Mouse (Mus musculus) retina, postnatal 1 day (tissue): ENCODE results near the gene Gm11020.

Experiments used
- DNase-seq: peaks from one replicate; pipeline ENCODE4 v3.0.0-alpha.2; 2012

The Gm11020 gene

DNA sequence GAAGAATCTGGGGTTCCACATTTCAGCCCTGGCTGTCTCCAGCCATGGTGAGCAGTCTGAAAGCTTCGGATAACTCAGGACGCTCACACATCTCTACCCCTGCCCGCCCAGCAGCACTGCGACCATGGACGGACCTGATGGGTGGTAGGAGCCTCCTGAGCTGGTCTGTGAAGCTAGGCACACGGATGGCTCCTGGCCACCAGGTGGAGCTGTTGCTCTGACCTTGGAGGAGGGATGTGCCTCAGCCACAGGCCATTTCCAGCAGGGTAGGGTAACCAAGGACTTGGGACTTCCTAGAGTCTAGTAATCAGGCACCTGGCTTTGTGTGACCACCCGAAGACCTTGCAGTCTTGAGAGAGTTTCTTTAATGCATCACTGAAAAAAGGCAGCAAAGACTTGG lies 22.6 kb downstream of the Gm11020 start:
- peak; percentile 90 for DNase-seq

- DNase-seq = no peak
These were observed 23.3 kb downstream of the Gm11020 start for GRCm38 (mm10) chr8:104344622-104345021.

- DNase-seq = no peak
These were observed 25.3 kb downstream of the Gm11020 start for GRCm38 (mm10) chr8:104346706-104347105.

- DNase-seq = no peak
These were observed 27.6 kb downstream of the Gm11020 start for GRCm38 (mm10) chr8:104348971-104349370.

GRCm38 (mm10) chr8:104350047-104350446 lies 28.7 kb downstream of the Gm11020 start:
- DNase-seq = no peak

DNA sequence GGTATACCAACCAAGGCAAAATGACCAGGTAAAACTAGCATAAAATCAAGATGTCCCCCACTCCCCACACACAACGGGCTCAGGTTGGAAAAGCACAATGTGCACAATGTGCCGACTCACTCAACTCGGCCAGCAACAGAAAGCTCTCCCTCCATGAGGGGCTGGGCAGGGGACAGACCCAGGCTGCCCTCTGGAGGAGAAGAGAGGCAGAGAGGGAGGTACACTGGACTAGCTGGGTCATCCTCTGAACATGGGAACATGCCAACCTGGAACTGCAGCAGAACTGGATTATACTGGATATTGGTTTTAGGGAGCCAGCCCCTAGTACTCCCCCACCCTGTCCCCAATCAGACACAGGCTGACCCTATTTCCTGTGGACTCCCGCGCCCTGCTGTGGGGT lies 31.8 kb downstream of the Gm11020 start:
- no peak for DNase-seq

DNA sequence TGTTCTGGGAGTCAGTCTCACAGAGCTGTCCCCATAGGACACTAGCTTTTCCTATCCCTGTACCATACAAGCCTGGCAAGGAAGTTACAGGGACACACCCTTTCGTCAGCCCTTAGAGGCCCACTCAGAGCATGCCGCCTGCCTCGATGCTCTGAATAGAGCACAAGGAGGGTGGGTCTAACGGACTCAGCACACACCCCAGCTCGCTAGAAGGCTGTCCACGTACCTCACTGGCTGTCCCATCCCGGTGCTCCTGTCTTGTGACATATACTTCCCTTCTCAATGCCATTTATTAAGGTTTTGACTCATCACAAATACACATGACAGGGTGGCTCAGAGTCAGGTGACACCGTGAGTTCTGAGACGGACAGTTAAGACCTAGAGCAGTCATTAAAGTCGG lies 33.1 kb downstream of the Gm11020 start:
- no peak for DNase-seq

DNA sequence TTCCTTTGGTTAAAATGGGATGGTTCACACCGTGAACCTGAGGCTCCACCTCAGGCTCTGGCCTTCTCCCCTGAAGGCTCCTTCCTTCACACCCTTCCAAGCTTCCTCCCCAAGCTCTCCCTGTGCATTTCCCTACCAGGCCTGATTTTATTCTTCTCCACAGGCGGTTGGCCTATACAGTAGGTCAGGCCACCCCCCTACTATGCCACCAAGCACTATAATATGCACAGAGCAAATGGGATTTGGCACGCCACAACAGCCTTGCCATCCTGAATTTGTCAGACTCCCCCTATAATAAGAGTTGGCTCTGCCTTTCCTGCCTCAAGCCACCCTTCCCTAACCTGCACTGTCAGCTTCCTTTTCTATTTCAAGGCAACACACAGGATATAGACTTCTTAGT lies 37.3 kb downstream of the Gm11020 start:
- peak; percentile 72 for DNase-seq

DNA sequence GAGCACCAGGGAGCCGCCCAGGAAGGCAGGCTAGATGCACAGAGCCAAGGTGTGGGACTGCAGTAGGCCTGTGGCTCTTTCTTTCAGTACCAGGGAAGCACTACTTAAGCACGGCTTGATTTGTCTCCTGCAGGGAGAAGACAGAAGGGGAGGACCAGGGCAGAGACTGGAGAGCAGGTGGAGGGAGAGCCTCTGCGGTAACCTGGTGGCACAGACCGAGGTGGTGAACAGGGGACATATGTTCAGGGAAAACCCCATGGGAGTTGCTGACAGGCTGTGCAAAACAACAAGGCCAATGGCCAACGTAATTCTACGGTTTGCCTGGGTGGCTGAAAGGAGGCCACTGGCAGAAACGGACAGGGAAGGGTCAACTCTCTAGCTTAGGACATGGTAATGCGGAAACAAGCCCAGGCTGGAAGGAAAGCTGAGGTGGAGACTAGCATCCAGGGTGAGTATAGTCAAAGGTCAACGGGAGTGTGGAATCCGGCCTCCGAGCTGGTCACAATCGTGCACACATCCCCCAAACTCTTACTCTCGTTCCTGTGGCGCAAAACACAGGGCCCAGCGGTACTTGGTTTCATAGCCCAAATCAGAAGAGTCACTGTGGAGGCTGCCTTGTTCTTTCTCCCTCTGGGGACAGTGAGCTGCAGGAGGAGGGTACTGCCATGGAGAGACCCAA lies 38.5 kb downstream of the Gm11020 start:
- DNase-seq = no peak

- no peak for DNase-seq
These were observed 44.3 kb downstream of the Gm11020 start for GRCm38 (mm10) chr8:104365695-104366094.

DNA sequence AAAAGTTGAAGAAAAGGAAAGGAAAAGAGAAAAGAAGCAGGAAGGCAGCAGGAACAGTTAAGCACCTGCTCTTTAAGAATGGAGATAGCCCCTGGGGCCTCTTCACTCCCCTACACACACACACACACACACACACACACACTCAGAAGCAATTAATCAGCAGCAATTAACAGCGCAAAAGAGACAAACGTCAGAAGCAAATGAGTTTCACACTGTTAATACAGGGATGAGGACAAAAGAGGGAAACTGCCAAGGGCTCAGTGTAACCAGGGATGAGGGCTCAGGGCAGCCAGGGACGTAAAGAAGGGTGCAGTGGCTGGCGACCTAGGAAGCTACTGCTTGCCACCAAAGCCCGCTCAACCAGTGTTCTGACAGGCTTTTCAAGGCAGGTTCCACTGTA lies 46.0 kb downstream of the Gm11020 start:
- peak; percentile 93 for DNase-seq

DNA sequence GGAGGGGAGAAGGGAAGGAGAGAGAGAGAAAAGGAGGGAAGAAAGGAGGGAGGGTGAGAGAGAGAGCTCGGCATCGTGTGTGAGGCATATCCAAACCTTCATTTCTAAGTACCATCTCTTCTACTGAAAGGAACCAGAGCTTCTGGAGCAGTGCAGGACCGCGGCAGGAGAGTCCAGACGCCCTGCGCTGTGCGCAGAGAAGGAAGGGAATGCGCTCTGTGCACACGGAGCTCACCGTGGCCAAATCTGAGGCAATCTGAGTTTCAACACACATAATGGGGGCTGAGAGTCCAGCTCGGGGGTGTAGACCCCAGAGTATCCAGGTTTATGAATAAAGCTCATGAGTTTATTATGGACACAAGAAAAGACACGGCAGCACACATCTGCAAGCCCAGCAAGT lies 48.2 kb downstream of the Gm11020 start:
- no peak for DNase-seq

DNA sequence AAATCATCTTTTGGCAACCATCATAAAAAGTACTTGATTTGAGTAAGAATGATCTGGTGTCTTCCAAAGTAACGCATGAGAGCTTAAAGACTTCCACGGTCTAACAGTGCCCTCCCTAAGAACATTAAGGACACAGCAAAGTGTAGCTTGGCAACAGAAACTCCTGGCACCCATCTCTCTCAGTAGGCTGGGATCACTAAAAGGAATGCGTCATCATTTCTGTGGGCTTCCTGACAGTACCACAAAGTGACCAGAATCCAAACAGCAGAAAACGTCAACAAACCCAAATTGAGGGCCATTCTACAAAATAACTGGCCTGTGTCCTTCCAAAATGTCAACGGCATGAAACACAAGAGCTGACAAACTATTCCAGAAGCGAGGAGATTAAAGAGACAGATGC lies 48.7 kb downstream of the Gm11020 start:
- no peak for DNase-seq

- DNase-seq = no peak
These were observed 49.8 kb downstream of the Gm11020 start for GRCm38 (mm10) chr8:104371121-104371520.
